Mouse (Mus musculus) lung, embryonic 16.5 days (tissue): ENCODE measurements around the gene Eva1c. TPM values are rescaled to one million over a fixed set of nuclear protein-coding genes. Genes with fewer than 3 reads are reported as not detected.
"Not testable (repeated sequence)": the region's sequence is repeated elsewhere in the genome, so short reads cannot be mapped to it uniquely, and the experiment has no call there.

ENCODE experiments used
- ATAC-seq: fragments of 200-750 bp; cut with Nextera tagmentation; 2 replicates; pipeline ENCODE4 v1.8.0; 2017; ENCODE audit warnings: low read depth, mild to moderate bottlenecking, moderate library complexity
- H3K27ac ChIP-seq: fragments of 300-500 bp; sonication (generic); 2 replicates; pipeline ENCODE4 v1.5.1; 2014; ENCODE audit warnings: mild to moderate bottlenecking, control low read depth, low read length
- H3K27me3 ChIP-seq: fragments of 300-500 bp; sonication (generic); 2 replicates; pipeline ENCODE4 v1.6.1; 2014; ENCODE audit warnings: low read depth, low read length, mixed read lengths; ENCODE audit not compliant: control insufficient read depth, insufficient read depth
- H3K36me3 ChIP-seq: fragments of 300-500 bp; sonication (generic); 2 replicates; pipeline ENCODE4 v1.6.1; 2014; ENCODE audit warnings: low read length; ENCODE audit not compliant: control insufficient read depth, insufficient read depth
- H3K4me1 ChIP-seq: fragments of 300-500 bp; sonication (generic); replicated peaks from 2 replicates; pipeline ENCODE4 v1.6.1; 2014; ENCODE audit warnings: low read length, mixed read lengths; ENCODE audit not compliant: control insufficient read depth, insufficient read depth
- H3K4me2 ChIP-seq: fragments of 300-500 bp; sonication (generic); 2 replicates; pipeline ENCODE4 v1.6.1; 2014; ENCODE audit warnings: low read depth, low read length, control low read depth
- H3K4me3 ChIP-seq: fragments of 300-500 bp; sonication (generic); 2 replicates; pipeline ENCODE4 v1.5.1; 2014; ENCODE audit warnings: mild to moderate bottlenecking, low read length, control low read depth
- H3K9ac ChIP-seq: fragments of 300-500 bp; sonication (generic); 2 replicates; pipeline ENCODE4 v1.6.1; 2014; ENCODE audit warnings: low read length, control low read depth
- H3K9me3 ChIP-seq: fragments of 300-500 bp; sonication (generic); 2 replicates; pipeline ENCODE4 v1.6.1; 2016; ENCODE audit warnings: low read length; ENCODE audit not compliant: control insufficient read depth
- WGBS: fragments of 180-500 bp; shearing (Covaris S2); extraction: QIAGEN DNeasy Blood & Tissue Kit; methylation state at CpG from one replicate; pipeline ENCODE4 v1.1.7; 2014; 5-methylcytosine and 5-hydroxymethylcytosine counted together
- polyA plus RNA-seq: library from polyadenylated mRNA; unstranded; fragments of >200 nt; fragmentation: Nextera tagmentation; extraction: Ambion mirVana; gene quantifications from 2 replicates; pipeline ENCODE4 v1.2.1, GENCODE M21; 2015

Eva1c gene
- polyA plus RNA-seq, 1 experiment from 2014 or later, result 4.6 TPM

GRCm38 (mm10) chr16:90821046-90821697 is 5.3 kb upstream of the Eva1c start:
- H3K4me2 ChIP-seq, result no peak overlapping the region
- WGBS, result 68% methylated on average over 14 of the region's 14 CpGs
- no peak overlapping the region for H3K4me3 ChIP-seq
- no peaks in the 10 kb centered on the region for H3K36me3 ChIP-seq
- no peaks in the 10 kb centered on the region for H3K27me3 ChIP-seq
- 0 out of 2 replicates have a peak overlapping the region, but pooled peaks have one; percentile 3 for H3K27ac ChIP-seq
- peak; percentile 54 for ATAC-seq
- no peaks in the 10 kb centered on the region for H3K9me3 ChIP-seq
- H3K9ac ChIP-seq, result no peak overlapping the region
- H3K4me1 ChIP-seq, result no peaks in the 10 kb centered on the region

GRCm38 (mm10) chr16:90822284-90822935 is 4.1 kb upstream of the Eva1c start:
- H3K36me3 ChIP-seq, result no peaks in the 10 kb centered on the region

GRCm38 (mm10) chr16:90822981-90823380 is 3.5 kb upstream of the Eva1c start:
- H3K4me1 ChIP-seq, result no peaks in the 10 kb centered on the region
- H3K27ac ChIP-seq, result no peak overlapping the region
- ATAC-seq, result no peak
- no peak overlapping the region for H3K9ac ChIP-seq
- H3K4me2 ChIP-seq, result no peak overlapping the region
- no peaks in the 10 kb centered on the region for H3K9me3 ChIP-seq
- H3K36me3 ChIP-seq, result no peaks in the 10 kb centered on the region
- H3K4me3 ChIP-seq, result no peak overlapping the region
- 53% methylated on average over 7 of the region's 7 CpGs for WGBS
- H3K27me3 ChIP-seq, result no peaks in the 10 kb centered on the region

More at GRCm38 (mm10) chr16:90822284-90822935, 4.1 kb upstream of the Eva1c start:
- H3K4me2 ChIP-seq, result no peak overlapping the region
- H3K9ac ChIP-seq, result no peak overlapping the region
- H3K4me1 ChIP-seq, result no peaks in the 10 kb centered on the region
- ATAC-seq, result no peak
- no peaks in the 10 kb centered on the region for H3K27me3 ChIP-seq
- H3K27ac ChIP-seq, result no peak overlapping the region
- WGBS, result 85% methylated on average over 10 of the region's 10 CpGs
- no peaks in the 10 kb centered on the region for H3K9me3 ChIP-seq
- no peak overlapping the region for H3K4me3 ChIP-seq

GRCm38 (mm10) chr16:90823986-90824385 is 2.5 kb upstream of the Eva1c start:
- H3K9ac ChIP-seq, H3K27me3 ChIP-seq, H3K9me3 ChIP-seq, H3K36me3 ChIP-seq, ATAC-seq, H3K4me1 ChIP-seq, H3K4me2 ChIP-seq, H3K27ac ChIP-seq, H3K4me3 ChIP-seq: not testable (repeated sequence)
- WGBS, result 57% methylated on average over 4 of the region's 4 CpGs

- no peak for ATAC-seq
- Histone ChIP-seq H3K4me3 (no peak overlapping the region), H3K27ac (no peak overlapping the region), H3K4me1 (peaks cover 9% of the 10 kb centered on the region), H3K9me3 (no peaks in the 10 kb centered on the region), H3K36me3 (no peaks in the 10 kb centered on the region), H3K27me3 (no peaks in the 10 kb centered on the region; the same call in none of the 2 replicates), H3K9ac (no peak overlapping the region), H3K4me2 (no peak overlapping the region)
- WGBS, result 78% methylated on average over 5 of the region's 5 CpGs
Measured at GRCm38 (mm10) chr16:90826041-90826440, 478 bp upstream of the Eva1c start.

GRCm38 (mm10) chr16:90827498-90827897 is 979 bp downstream of the Eva1c start:
- 60% methylated on average over 9 of the region's 9 CpGs for WGBS
- peaks cover 19% of the 10 kb centered on the region for H3K4me1 ChIP-seq
- H3K36me3 ChIP-seq, result no peaks in the 10 kb centered on the region
- H3K4me3 ChIP-seq, result no peak overlapping the region
- no peaks in the 10 kb centered on the region for H3K9me3 ChIP-seq
- ATAC-seq, result peak; percentile 5; the same call in 1 of the 2 replicates
- H3K4me2 ChIP-seq, result no peak overlapping the region
- H3K9ac ChIP-seq, result no peak overlapping the region
- H3K27ac ChIP-seq, result no peak overlapping the region
- peaks cover 6% of the 10 kb centered on the region for H3K27me3 ChIP-seq

- H3K4me1 ChIP-seq, result peaks cover 19% of the 10 kb centered on the region
- WGBS, result 75% methylated on average over 7 of the region's 7 CpGs
- no peaks in the 10 kb centered on the region for H3K9me3 ChIP-seq
- H3K4me3 ChIP-seq, result no peak overlapping the region
- H3K36me3 ChIP-seq, result no peaks in the 10 kb centered on the region
- no peak for ATAC-seq
- H3K4me2 ChIP-seq, result no peak overlapping the region
- peaks cover 11% of the 10 kb centered on the region for H3K27me3 ChIP-seq
- no peak overlapping the region for H3K9ac ChIP-seq
- no peak overlapping the region for H3K27ac ChIP-seq
Measured at GRCm38 (mm10) chr16:90829136-90829535, 2.6 kb downstream of the Eva1c start.

GRCm38 (mm10) chr16:90829894-90830685 is 3.6 kb downstream of the Eva1c start:
- peaks cover 11% of the 10 kb centered on the region for H3K27me3 ChIP-seq
- peak; percentile 88 for ATAC-seq
- H3K4me1 ChIP-seq, result peaks cover 19% of the 10 kb centered on the region
- peak overlapping the region; percentile 61 for H3K4me3 ChIP-seq
- under 1% methylated on average over 41 of the region's 45 CpGs for WGBS
- H3K36me3 ChIP-seq, result no peaks in the 10 kb centered on the region
- peak overlapping the region; percentile 99 for H3K4me2 ChIP-seq
- H3K9me3 ChIP-seq, result no peaks in the 10 kb centered on the region
- peak overlapping the region; percentile 40 for H3K27ac ChIP-seq
- peak overlapping the region; percentile 72 for H3K9ac ChIP-seq
